Mouse (Mus musculus) MEL (cell line): ENCODE results near the gene Sh2b1.

ENCODE experiments used
- CTCF ChIP-seq, 3 experiments: IDR thresholded peaks in 2 of 3; conservative IDR thresholded peaks in 1 of 3; 2 replicates each; pipeline ENCODE4 v1.5.1; 2011 to 2012; ENCODE audit warnings: low read length in 3 of 3, low read depth in 2 of 3, mild to moderate bottlenecking in 2 of 3, improper control_type of control experiment in 1 of 3, inconsistent platforms in 1 of 3, mixed read lengths in 1 of 3, moderate library complexity in 1 of 3; ENCODE audit not compliant: control insufficient read depth in 1 of 3, insufficient read depth in 1 of 3, poor library complexity in 1 of 3, severe bottlenecking in 1 of 3
- MAX ChIP-seq: IDR thresholded peaks from 2 replicates; pipeline ENCODE4 v1.6.1; 2011; ENCODE audit warnings: low read length, improper control_type of control experiment
- POLR2A ChIP-seq, 2 experiments: IDR thresholded peaks; 2 replicates each; pipeline ENCODE4 v1.6.1; 2011 to 2012; ENCODE audit warnings: low read length in 2 of 2, mild to moderate bottlenecking in 2 of 2, control low read depth in 1 of 2, improper control_type of control experiment in 1 of 2, low read depth in 1 of 2, moderate library complexity in 1 of 2; ENCODE audit not compliant: control insufficient read depth in 1 of 2, insufficient read depth in 1 of 2, poor library complexity in 1 of 2

DNA sequence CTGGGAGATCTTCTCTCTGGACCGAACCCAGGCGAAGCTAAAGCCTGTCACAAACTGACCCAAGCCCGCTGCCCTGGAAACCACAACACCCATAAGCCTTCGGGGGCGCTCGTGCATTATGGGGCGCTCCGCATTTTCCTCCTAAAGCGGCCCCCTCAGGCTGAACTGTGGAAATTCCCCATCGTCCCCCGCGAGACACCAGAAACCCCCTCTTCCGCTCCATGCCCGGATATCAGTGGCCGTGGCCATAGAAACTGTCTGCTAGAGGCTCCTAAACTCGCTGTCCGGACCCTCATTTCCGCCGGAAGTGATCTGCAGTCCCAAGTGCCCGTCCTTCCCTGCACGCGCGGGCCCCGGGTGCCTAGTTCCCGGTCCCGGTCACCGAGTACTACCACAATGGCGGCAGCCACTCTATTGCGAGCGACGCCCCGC lies 11.8 kb upstream of the Sh2b1 start, which contains the start of gene Tufm:
- TF ChIP-seq CTCF (IDR thresholded peaks at IDR 0.05 in 2 of 3, conservative IDR thresholded peaks at IDR 0.05 in 1 of 3; ENCODE audit: control insufficient read depth in 1 of 3, insufficient read depth in 1 of 3, low read depth in 2 of 3, low read length in 3 of 3, poor library complexity in 1 of 3, severe bottlenecking in 1 of 3) (peak in 2 of 3 experiments; percentile 21 to 26; a peak in 2 of 6 replicates), POLR2A (IDR thresholded peaks at IDR 0.05; ENCODE audit: control insufficient read depth in 1 of 2, insufficient read depth in 1 of 2, low read depth in 1 of 2, low read length in 2 of 2, poor library complexity in 1 of 2) (peak; percentile 52 to 72; a peak in 3 of 4 replicates), MAX (peak; percentile 60)
